Mouse (Mus musculus): Measurements from ENCODE around the gene D11Wsu47e.

- TF ChIP-seq CTCF (IDR thresholded peaks at IDR 0.05; ENCODE audit: extremely low read depth, insufficient read depth, insufficient read length, insufficient replicate concordance) (no peak), POLR2A (IDR thresholded peaks at IDR 0.05; ENCODE audit: low read depth, low read length) (no peak)
These were observed 53.3 kb downstream of the D11Wsu47e start for GRCm38 (mm10) chr11:113737553-113737854.
